Mouse (Mus musculus) MEL (cell line): ENCODE measurements around the gene Gm20388. TPM values are rescaled to one million over a fixed set of nuclear protein-coding genes. Genes with fewer than 3 reads are reported as not detected.

Experiments
- DNase-seq: peaks from one replicate; pipeline ENCODE4 v3.0.0; 2011; ENCODE audit warnings: low read depth, low spot score
- H3K27ac ChIP-seq: 2 replicates; pipeline ENCODE4 v1.5.1; 2012; ENCODE audit warnings: low read depth, mild to moderate bottlenecking, control low read depth, low read length, moderate library complexity; ENCODE audit not compliant: control insufficient read depth
- H3K27me3 ChIP-seq, 2 experiments: fragments of 150-350 bp in 1 of 2; sonication (generic) in 1 of 2; 2 replicates each; pipeline ENCODE4 v1.6.1; 2012; ENCODE audit warnings: low read length in 2 of 2, mild to moderate bottlenecking in 2 of 2, improper control_type of control experiment in 1 of 2, moderate library complexity in 1 of 2; ENCODE audit not compliant: insufficient read depth in 2 of 2, control insufficient read depth in 1 of 2
- H3K36me3 ChIP-seq, 2 experiments: 2 replicates each; pipeline ENCODE4 v1.6.1; 2012 to 2014; ENCODE audit warnings: low read length in 2 of 2, improper control_type of control experiment in 1 of 2, inconsistent platforms in 1 of 2, mild to moderate bottlenecking in 1 of 2; ENCODE audit not compliant: insufficient read depth in 2 of 2, control insufficient read depth in 1 of 2
- H3K4me1 ChIP-seq, 2 experiments: fragments of 150-350 bp in 1 of 2; sonication (generic) in 1 of 2; 2 replicates each; pipeline ENCODE4 v1.6.1; 2012; ENCODE audit warnings: low read length in 2 of 2, improper control_type of control experiment in 1 of 2, mild to moderate bottlenecking in 1 of 2; ENCODE audit not compliant: insufficient read depth in 2 of 2, control insufficient read depth in 1 of 2
- H3K4me3 ChIP-seq, 2 experiments: fragments of 150-350 bp in 1 of 2; sonication (generic) in 1 of 2; 2 replicates each; pipeline ENCODE4 v1.5.1; 2012; ENCODE audit warnings: low read depth in 2 of 2, low read length in 2 of 2, mild to moderate bottlenecking in 2 of 2, moderate library complexity in 2 of 2, control low read depth in 1 of 2, improper control_type of control experiment in 1 of 2; ENCODE audit not compliant: control insufficient read depth in 1 of 2, insufficient read depth in 1 of 2
- H3K79me2 ChIP-seq: 2 replicates; pipeline ENCODE4 v1.6.1; 2012; ENCODE audit warnings: mild to moderate bottlenecking, low read length, moderate library complexity; ENCODE audit not compliant: control insufficient read depth, poor library complexity, insufficient read depth
- H3K9ac ChIP-seq: 2 replicates; pipeline ENCODE4 v1.6.1; 2012; ENCODE audit warnings: low read depth, mild to moderate bottlenecking, control low read depth, low read length, moderate library complexity; ENCODE audit not compliant: control insufficient read depth, poor library complexity, severe bottlenecking
- H3K9me3 ChIP-seq: fragments of 150-350 bp; sonication (generic); replicated peaks from 2 replicates; pipeline ENCODE4 v1.6.1; 2012; ENCODE audit warnings: mild to moderate bottlenecking, low read length, improper control_type of control experiment, moderate library complexity; ENCODE audit not compliant: insufficient read depth
- BHLHE40 ChIP-seq: IDR thresholded peaks from 2 replicates; pipeline ENCODE4 v1.6.1; 2012; ENCODE audit warnings: low read depth, mild to moderate bottlenecking, inconsistent platforms, low read length, improper control_type of control experiment, borderline replicate concordance
- CHD1 ChIP-seq: IDR thresholded peaks from 2 replicates; pipeline ENCODE4 v1.6.1; 2012; ENCODE audit warnings: low read depth, mild to moderate bottlenecking, inconsistent platforms, low read length, improper control_type of control experiment
- CHD2 ChIP-seq: IDR thresholded peaks from 2 replicates; pipeline ENCODE4 v1.6.1; 2011; ENCODE audit warnings: low read length, improper control_type of control experiment
- CTCF ChIP-seq, 3 experiments: IDR thresholded peaks in 2 of 3; conservative IDR thresholded peaks in 1 of 3; 2 replicates each; pipeline ENCODE4 v1.5.1; 2011 to 2012; ENCODE audit warnings: low read length in 3 of 3, low read depth in 2 of 3, mild to moderate bottlenecking in 2 of 3, improper control_type of control experiment in 1 of 3, inconsistent platforms in 1 of 3, mixed read lengths in 1 of 3, moderate library complexity in 1 of 3; ENCODE audit not compliant: control insufficient read depth in 1 of 3, insufficient read depth in 1 of 3, poor library complexity in 1 of 3, severe bottlenecking in 1 of 3
- GABPA ChIP-seq: IDR thresholded peaks from 2 replicates; pipeline ENCODE4 v1.6.1; 2012; ENCODE audit warnings: low read depth, mild to moderate bottlenecking, inconsistent platforms, low read length, improper control_type of control experiment, moderate library complexity
- HCFC1 ChIP-seq: IDR thresholded peaks from 2 replicates; pipeline ENCODE4 v1.6.1; 2012; ENCODE audit warnings: low read depth, mild to moderate bottlenecking, inconsistent platforms, low read length, improper control_type of control experiment, moderate library complexity
- KAT2A ChIP-seq: conservative IDR thresholded peaks from 2 replicates; pipeline ENCODE4 v1.6.1; 2012; ENCODE audit warnings: low read depth, low read length, improper control_type of control experiment, inconsistent platforms
- MAZ ChIP-seq: IDR thresholded peaks from 2 replicates; pipeline ENCODE4 v1.6.1; 2012; ENCODE audit warnings: low read depth, mild to moderate bottlenecking, inconsistent platforms, low read length, improper control_type of control experiment
- MEF2A ChIP-seq: IDR thresholded peaks from 2 replicates; pipeline ENCODE4 v1.6.1; 2014; ENCODE audit warnings: low read depth, mild to moderate bottlenecking, inconsistent platforms, low read length, improper control_type of control experiment; ENCODE audit not compliant: poor library complexity, insufficient replicate concordance, severe bottlenecking; ENCODE audit errors: extremely low read depth
- MYB ChIP-seq: IDR thresholded peaks from 2 replicates; pipeline ENCODE4 v1.6.1; 2011; ENCODE audit warnings: mild to moderate bottlenecking, low read depth, low read length, improper control_type of control experiment
- NELFE ChIP-seq: IDR thresholded peaks from 2 replicates; pipeline ENCODE4 v1.6.1; 2011; ENCODE audit warnings: low read depth, low read length, improper control_type of control experiment
- POLR2A ChIP-seq, 2 experiments: IDR thresholded peaks; 2 replicates each; pipeline ENCODE4 v1.6.1; 2011 to 2012; ENCODE audit warnings: low read length in 2 of 2, mild to moderate bottlenecking in 2 of 2, control low read depth in 1 of 2, improper control_type of control experiment in 1 of 2, low read depth in 1 of 2, moderate library complexity in 1 of 2; ENCODE audit not compliant: control insufficient read depth in 1 of 2, insufficient read depth in 1 of 2, poor library complexity in 1 of 2
- RAD21 ChIP-seq: IDR thresholded peaks from 2 replicates; pipeline ENCODE4 v1.6.1; 2011; ENCODE audit warnings: mild to moderate bottlenecking, low read depth, low read length, improper control_type of control experiment
- RCOR1 ChIP-seq: IDR thresholded peaks from 2 replicates; pipeline ENCODE4 v1.6.1; 2012; ENCODE audit warnings: low read depth, mild to moderate bottlenecking, inconsistent platforms, low read length, improper control_type of control experiment
- TBP ChIP-seq: IDR thresholded peaks from 2 replicates; pipeline ENCODE4 v1.8.0; 2011; ENCODE audit warnings: low read depth, low read length, improper control_type of control experiment
- USF2 ChIP-seq, 2 experiments: IDR thresholded peaks; 2 replicates each; pipeline ENCODE4 v1.6.1; 2011 to 2012; ENCODE audit warnings: improper control_type of control experiment in 2 of 2, low read length in 2 of 2, borderline replicate concordance in 1 of 2, inconsistent platforms in 1 of 2, low read depth in 1 of 2, mild to moderate bottlenecking in 1 of 2; ENCODE audit not compliant: insufficient read depth in 1 of 2
- ZKSCAN1 ChIP-seq: IDR thresholded peaks from 2 replicates; pipeline ENCODE4 v1.6.1; 2012; ENCODE audit warnings: low read depth, mild to moderate bottlenecking, inconsistent platforms, low read length, improper control_type of control experiment, moderate library complexity
- polyA plus RNA-seq, 2 experiments: library from polyadenylated mRNA; stranded (reverse) in 1 of 2; unstranded in 1 of 2; fragments of >175 nt in 1 of 2; fragments of >200 nt in 1 of 2; gene quantifications; 2 replicates each; pipeline versions ENCODE4 v1.2.1 to v1.2.4; 2012; ENCODE audit warnings: low replicate concordance in 2 of 2, low read depth in 1 of 2; ENCODE audit not compliant: insufficient read length in 2 of 2, insufficient read depth in 1 of 2, missing spikeins in 1 of 2
- total RNA-seq: library from RNA; depleted of rRNA; stranded (reverse); fragments of 300-350 nt; gene quantifications from 2 replicates; pipeline ENCODE4 v1.2.3, GENCODE M21; 2012

Gm20388 gene
- total and polyA plus RNA-seq, 3 experiments, result 11.1 to 17.8 TPM; not detected in 1

- Histone ChIP-seq H3K27ac (no peak overlapping the region), H3K4me1 (no peaks in the 10 kb centered on the region)
- TF ChIP-seq GABPA (no peak), CTCF (IDR thresholded peaks at IDR 0.05 in 2 of 3, conservative IDR thresholded peaks at IDR 0.05 in 1 of 3; ENCODE audit: control insufficient read depth in 1 of 3, insufficient read depth in 1 of 3, low read depth in 2 of 3, low read length in 3 of 3, poor library complexity in 1 of 3, severe bottlenecking in 1 of 3) (no peak), CHD2 (no peak), NELFE (no peak), TBP (no peak), RCOR1 (no peak), MYB (no peak), KAT2A (no peak), MEF2A (no peak), HCFC1 (no peak), MAZ (no peak)
- TF ChIP-seq, all 39 proteins: peak for 0
- no peaks in the 10 kb centered on the region for H3K9me3 ChIP-seq
- H3K36me3 ChIP-seq, result no peaks in the 10 kb centered on the region
- no peaks in the 10 kb centered on the region for H3K27me3 ChIP-seq
- no peak overlapping the region for H3K9ac ChIP-seq
- DNase-seq, result no peak
- no peaks in the 10 kb centered on the region for H3K79me2 ChIP-seq
- H3K4me3 ChIP-seq, result no peak overlapping the region
Measured at GRCm38 (mm10) chr8:120883369-120883768, 972.7 kb downstream of the Gm20388 start.

GRCm38 (mm10) chr8:120883853-120884252, 973.2 kb downstream of the Gm20388 start:
- Histone ChIP-seq H3K27me3 (no peaks in the 10 kb centered on the region), H3K4me3 (no peak overlapping the region), H3K27ac (no peak overlapping the region), H3K9ac (no peak overlapping the region), H3K79me2 (no peaks in the 10 kb centered on the region), H3K36me3 (no peaks in the 10 kb centered on the region), H3K4me1 (no peaks in the 10 kb centered on the region), H3K9me3 (no peaks in the 10 kb centered on the region)
- no peak for DNase-seq
- TF ChIP-seq MYB, result no peak
- TF ChIP-seq KAT2A, result no peak
- no peak for TF ChIP-seq CHD1
- no peak for TF ChIP-seq POLR2A (IDR thresholded peaks at IDR 0.05; ENCODE audit: control insufficient read depth in 1 of 2, insufficient read depth in 1 of 2, low read depth in 1 of 2, low read length in 2 of 2, poor library complexity in 1 of 2)
- no peak for TF ChIP-seq BHLHE40
- no peak for TF ChIP-seq RAD21
- no peak for TF ChIP-seq USF2 (IDR thresholded peaks at IDR 0.05; ENCODE audit: borderline replicate concordance in 1 of 2, insufficient read depth in 1 of 2, low read depth in 1 of 2, low read length in 2 of 2)

GRCm38 (mm10) chr8:120884881-120885280, 974.2 kb downstream of the Gm20388 start:
- H3K9ac ChIP-seq, result no peak overlapping the region
- TF ChIP-seq ZKSCAN1, result no peak
- no peak overlapping the region for H3K4me3 ChIP-seq
- no peak overlapping the region for H3K27ac ChIP-seq
- H3K27me3 ChIP-seq, result no peaks in the 10 kb centered on the region
- DNase-seq, result no peak
- no peaks in the 10 kb centered on the region for H3K79me2 ChIP-seq
- H3K4me1 ChIP-seq, result no peaks in the 10 kb centered on the region
- H3K36me3 ChIP-seq, result no peaks in the 10 kb centered on the region
- H3K9me3 ChIP-seq, result no peaks in the 10 kb centered on the region
